Mouse (Mus musculus): ENCODE measurements around the gene Foxd1.

Gene Foxd1

GRCm38 (mm10) chr13:98385877-98386276, 31.8 kb downstream of the Foxd1 start:
- in situ Hi-C loops (cut with MboI, MseI) = no loop called here

GRCm38 (mm10) chr13:98389092-98389491, 35.0 kb downstream of the Foxd1 start:
- in situ Hi-C loops (cut with MboI, MseI) = no loop called here

GRCm38 (mm10) chr13:98390363-98390762, 36.3 kb downstream of the Foxd1 start:
- in situ Hi-C loops (cut with MboI, MseI) = no loop called here

GRCm38 (mm10) chr13:98390771-98391634, 37.0 kb downstream of the Foxd1 start:
- in situ Hi-C loops (cut with MboI, MseI) = no loop called here

- in situ Hi-C loops (cut with MboI, MseI) = no loop called here
Observed at GRCm38 (mm10) chr13:98391635-98391990, 37.6 kb downstream of the Foxd1 start.

GRCm38 (mm10) chr13:98392031-98392430, 38.0 kb downstream of the Foxd1 start:
- in situ Hi-C loops (cut with MboI, MseI) = no loop called here

GRCm38 (mm10) chr13:98393356-98394070, 39.5 kb downstream of the Foxd1 start:
- in situ Hi-C loops (cut with MboI, MseI) = no loop called here
